Mouse (Mus musculus) MEL (cell line): ENCODE results near the gene 4930544D05Rik.

ENCODE experiments used
- CHD1 ChIP-seq: IDR thresholded peaks from 2 replicates; pipeline ENCODE4 v1.6.1; 2012; ENCODE audit warnings: low read depth, mild to moderate bottlenecking, inconsistent platforms, low read length, improper control_type of control experiment
- CHD2 ChIP-seq: IDR thresholded peaks from 2 replicates; pipeline ENCODE4 v1.6.1; 2011; ENCODE audit warnings: low read length, improper control_type of control experiment
- EP300 ChIP-seq, 2 experiments: IDR thresholded peaks; 2 replicates each; pipeline ENCODE4 v1.6.1; 2011; ENCODE audit warnings: improper control_type of control experiment in 2 of 2, low read length in 2 of 2, low read depth in 1 of 2, mild to moderate bottlenecking in 1 of 2
- HCFC1 ChIP-seq: IDR thresholded peaks from 2 replicates; pipeline ENCODE4 v1.6.1; 2012; ENCODE audit warnings: low read depth, mild to moderate bottlenecking, inconsistent platforms, low read length, improper control_type of control experiment, moderate library complexity
- POLR2A ChIP-seq, 2 experiments: IDR thresholded peaks; 2 replicates each; pipeline ENCODE4 v1.6.1; 2011 to 2012; ENCODE audit warnings: low read length in 2 of 2, mild to moderate bottlenecking in 2 of 2, control low read depth in 1 of 2, improper control_type of control experiment in 1 of 2, low read depth in 1 of 2, moderate library complexity in 1 of 2; ENCODE audit not compliant: control insufficient read depth in 1 of 2, insufficient read depth in 1 of 2, poor library complexity in 1 of 2
- SIN3A ChIP-seq: IDR thresholded peaks from 2 replicates; pipeline ENCODE4 v1.6.1; 2012; ENCODE audit warnings: low read length, improper control_type of control experiment, inconsistent platforms

DNA sequence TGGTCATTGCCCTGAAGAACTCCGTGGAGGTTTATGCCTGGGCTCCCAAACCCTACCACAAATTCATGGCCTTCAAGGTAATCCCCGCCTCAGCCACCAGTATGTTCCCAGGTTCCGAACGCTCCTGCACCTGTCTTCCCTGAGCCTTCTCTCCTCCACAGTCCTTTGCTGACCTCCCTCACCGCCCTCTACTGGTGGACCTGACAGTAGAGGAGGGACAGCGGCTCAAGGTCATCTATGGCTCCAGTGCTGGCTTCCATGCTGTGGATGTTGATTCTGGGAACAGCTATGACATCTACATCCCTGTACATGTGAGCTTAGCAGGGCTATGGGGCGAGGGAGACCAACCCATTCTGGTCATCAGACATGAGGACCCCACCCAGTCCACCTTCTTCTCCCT lies 3.1 kb upstream of the 4930544D05Rik start:
- TF ChIP-seq CHD1 (no peak), POLR2A (IDR thresholded peaks at IDR 0.05; ENCODE audit: control insufficient read depth in 1 of 2, insufficient read depth in 1 of 2, low read depth in 1 of 2, low read length in 2 of 2, poor library complexity in 1 of 2) (no peak), SIN3A (no peak), CHD2 (no peak), EP300 (IDR thresholded peaks at IDR 0.05; ENCODE audit: low read depth in 1 of 2, low read length in 2 of 2) (no peak), HCFC1 (no peak)
